Mouse (Mus musculus) kidney, adult 2 months (tissue): ENCODE results near the gene Arrdc4. TPM values are rescaled to one million over a fixed set of nuclear protein-coding genes. Genes with fewer than 3 reads are reported as not detected.

ENCODE experiments used
- DNase-seq: peaks from one replicate; pipeline ENCODE4 v3.0.0; 2021
- H3K27ac ChIP-seq: fragments of 200-500 bp; 2 replicates; pipeline ENCODE4 v1.5.1; 2012; ENCODE audit warnings: low read depth, low read length, control low read depth, inconsistent platforms; ENCODE audit not compliant: insufficient read depth
- H3K27me3 ChIP-seq: fragments of 200-500 bp; replicated peaks from 2 replicates; pipeline ENCODE4 v1.6.1; 2012; ENCODE audit warnings: mild to moderate bottlenecking, moderate library complexity, low read length, inconsistent platforms; ENCODE audit not compliant: control insufficient read depth, insufficient read depth
- H3K36me3 ChIP-seq: fragments of 200-500 bp; 2 replicates; pipeline ENCODE4 v1.6.1; 2012; ENCODE audit warnings: mild to moderate bottlenecking, moderate library complexity, low read length, inconsistent platforms; ENCODE audit not compliant: control insufficient read depth, insufficient read depth
- H3K4me1 ChIP-seq: fragments of 200-500 bp; 2 replicates; pipeline ENCODE4 v1.6.1; 2011; ENCODE audit warnings: low read length; ENCODE audit not compliant: control insufficient read depth, insufficient read depth
- H3K4me3 ChIP-seq: fragments of 200-500 bp; 2 replicates; pipeline ENCODE4 v1.5.1; 2011; ENCODE audit warnings: mild to moderate bottlenecking, low read depth, low read length, control low read depth; ENCODE audit not compliant: insufficient read depth
- CTCF ChIP-seq: fragments of 200-500 bp; conservative IDR thresholded peaks from 2 replicates; pipeline ENCODE4 v1.5.1; 2011; ENCODE audit warnings: low read depth, mild to moderate bottlenecking, control low read depth, low read length, moderate library complexity, mixed read lengths; ENCODE audit not compliant: insufficient read depth, insufficient read length
- POLR2A ChIP-seq: fragments of 200-500 bp; IDR thresholded peaks from one replicate; pipeline ENCODE4 v1.6.1; 2011; ENCODE audit warnings: low read depth, low read length, control low read depth
- WGBS: fragments of 180-500 bp; shearing (Covaris S2); methylation state at CpG from one replicate; pipeline ENCODE4 v1.1.7; 2018; 5-methylcytosine and 5-hydroxymethylcytosine counted together
- polyA plus RNA-seq: library from polyadenylated mRNA; depleted of rRNA; stranded (reverse); fragments of >200 nt; gene quantifications from 2 replicates; pipeline ENCODE4 v1.2.3, GENCODE M21; 2012

Arrdc4 gene
- polyA plus RNA-seq, 1 experiment, result 6.8 TPM

- Histone ChIP-seq H3K36me3 (no peaks in the 10 kb centered on the region), H3K4me1 (peaks cover 2% of the 10 kb centered on the region), H3K27me3 (no peaks in the 10 kb centered on the region), H3K27ac (no peak overlapping the region), H3K4me3 (no peak overlapping the region)
- no peak for DNase-seq
- TF ChIP-seq POLR2A (no peak), CTCF (no peak)
- WGBS, result 76% methylated on average over 5 of the region's 5 CpGs
These were observed 52.6 kb downstream of the Arrdc4 start for GRCm38 (mm10) chr7:68696446-68696845.

GRCm38 (mm10) chr7:68692731-68693130 is 56.3 kb downstream of the Arrdc4 start:
- Histone ChIP-seq H3K27me3 (no peaks in the 10 kb centered on the region), H3K36me3 (no peaks in the 10 kb centered on the region), H3K4me3 (no peak overlapping the region), H3K4me1 (peaks cover 2% of the 10 kb centered on the region), H3K27ac (no peak overlapping the region)
- no peak for TF ChIP-seq CTCF
- TF ChIP-seq POLR2A, result no peak
- WGBS, result 63% methylated on average over 4 of the region's 4 CpGs
- DNase-seq, result peak; percentile 36

- no peaks in the 10 kb centered on the region for H3K27me3 ChIP-seq
- H3K36me3 ChIP-seq, result no peaks in the 10 kb centered on the region
- peaks cover under 1% of the 10 kb centered on the region; the same call in 1 of the 2 replicates for H3K4me1 ChIP-seq
- DNase-seq, result no peak
- no peak for TF ChIP-seq CTCF
- no peak for TF ChIP-seq POLR2A
- 86% methylated on average over 1 of the region's 1 CpGs for WGBS
- no peak overlapping the region for H3K4me3 ChIP-seq
- H3K27ac ChIP-seq, result no peak overlapping the region
These were observed 57.6 kb downstream of the Arrdc4 start for GRCm38 (mm10) chr7:68691454-68691853.

GRCm38 (mm10) chr7:68687140-68687611 is 61.9 kb downstream of the Arrdc4 start:
- Histone ChIP-seq H3K36me3 (no peaks in the 10 kb centered on the region), H3K4me1 (peaks cover 3% of the 10 kb centered on the region; the same call in 1 of the 2 replicates), H3K27me3 (no peaks in the 10 kb centered on the region; the same call in 1 of the 2 replicates), H3K4me3 (no peak overlapping the region), H3K27ac (no peak overlapping the region)
- DNase-seq, result peak; percentile 6
- TF ChIP-seq CTCF (no peak), POLR2A (no peak)
- 14% methylated on average over 4 of the region's 4 CpGs for WGBS
